Mouse (Mus musculus): Measurements from ENCODE around the gene Mipol1.

GRCm38 (mm10) chr12:57515702-57516377, 285.6 kb downstream of the Mipol1 start:
- TF ChIP-seq CTCF (IDR thresholded peaks at IDR 0.05; ENCODE audit: extremely low read depth, insufficient read depth, low read length) (no peak), POLR2A (IDR thresholded peaks at IDR 0.05; ENCODE audit: extremely low read depth, insufficient read depth, low read length) (no peak)

Data from cortical plate, adult 2 months (tissue).